Mouse (Mus musculus): Measurements from ENCODE around the gene Sez6l. TPM values are rescaled to one million over a fixed set of nuclear protein-coding genes. Genes with fewer than 3 reads are reported as not detected.

Sez6l gene
- polyA plus RNA-seq, 1 experiment from 2014 or later, result 0.97 TPM

- Histone ChIP-seq H3K4me1 (peaks cover 10% of the 10 kb centered on the region), H3K27ac (no peak overlapping the region), H3K27me3 (peaks cover 24% of the 10 kb centered on the region), H3K9ac (no peak overlapping the region), H3K9me3 (no peaks in the 10 kb centered on the region), H3K4me2 (no peak overlapping the region), H3K4me3 (no peak overlapping the region), H3K36me3 (no peaks in the 10 kb centered on the region)
- no peak for ATAC-seq (ENCODE audit: insufficient number of reproducible peaks, low FRiP score, low TSS enrichment, low read depth)
- WGBS, result 13% methylated on average over 19 of the region's 19 CpGs
Observed at GRCm38 (mm10) chr5:112411514-112412335, 165.3 kb downstream of the Sez6l start.

GRCm38 (mm10) chr5:112411072-112411471, 165.9 kb downstream of the Sez6l start:
- no peaks in the 10 kb centered on the region for H3K36me3 ChIP-seq
- H3K9me3 ChIP-seq, result no peaks in the 10 kb centered on the region
- H3K4me3 ChIP-seq, result no peak overlapping the region
- H3K9ac ChIP-seq, result no peak overlapping the region
- H3K4me2 ChIP-seq, result no peak overlapping the region
- no peak overlapping the region for H3K27ac ChIP-seq
- peaks cover 24% of the 10 kb centered on the region for H3K27me3 ChIP-seq
- peaks cover 10% of the 10 kb centered on the region for H3K4me1 ChIP-seq
- 41% methylated on average over 11 of the region's 11 CpGs for WGBS
- ATAC-seq (ENCODE audit: insufficient number of reproducible peaks, low FRiP score, low TSS enrichment, low read depth), result no peak

- H3K4me3 ChIP-seq, result no peak overlapping the region
- no peak for ATAC-seq (ENCODE audit: insufficient number of reproducible peaks, low FRiP score, low TSS enrichment, low read depth)
- no peaks in the 10 kb centered on the region for H3K36me3 ChIP-seq
- no peak overlapping the region for H3K4me2 ChIP-seq
- H3K4me1 ChIP-seq, result peaks cover 10% of the 10 kb centered on the region
- no peak overlapping the region for H3K9ac ChIP-seq
- H3K27ac ChIP-seq, result no peak overlapping the region
- WGBS, result 56% methylated on average over 5 of the region's 5 CpGs
- no peaks in the 10 kb centered on the region for H3K9me3 ChIP-seq
- peaks cover 24% of the 10 kb centered on the region for H3K27me3 ChIP-seq
Observed at GRCm38 (mm10) chr5:112409274-112409673, 167.7 kb downstream of the Sez6l start.

- H3K4me1 ChIP-seq, result peaks cover 1% of the 10 kb centered on the region; the same call in 1 of the 2 replicates
- H3K27me3 ChIP-seq, result peaks cover 8% of the 10 kb centered on the region; the same call in 1 of the 2 replicates
- ATAC-seq (ENCODE audit: insufficient number of reproducible peaks, low FRiP score, low TSS enrichment, low read depth), result no peak
- H3K9me3 ChIP-seq, result no peaks in the 10 kb centered on the region
- H3K4me3 ChIP-seq, result no peak overlapping the region
- H3K4me2 ChIP-seq, result no peak overlapping the region
- no peak overlapping the region for H3K9ac ChIP-seq
- no peak overlapping the region for H3K27ac ChIP-seq
- 54% methylated on average over 3 of the region's 3 CpGs for WGBS
- no peaks in the 10 kb centered on the region for H3K36me3 ChIP-seq
Observed at GRCm38 (mm10) chr5:112406017-112406416, 171.0 kb downstream of the Sez6l start.

GRCm38 (mm10) chr5:112402437-112402836, 174.5 kb downstream of the Sez6l start:
- Histone ChIP-seq H3K9me3 (no peaks in the 10 kb centered on the region), H3K9ac (no peak overlapping the region), H3K27ac (no peak overlapping the region), H3K4me2 (no peak overlapping the region), H3K36me3 (no peaks in the 10 kb centered on the region), H3K27me3 (no peaks in the 10 kb centered on the region), H3K4me3 (no peak overlapping the region), H3K4me1 (no peaks in the 10 kb centered on the region)
- ATAC-seq (ENCODE audit: insufficient number of reproducible peaks, low FRiP score, low TSS enrichment, low read depth), result no peak
- 60% methylated on average over 3 of the region's 3 CpGs for WGBS

- 60% methylated on average over 10 of the region's 10 CpGs for WGBS
Observed at GRCm38 (mm10) chr5:112399284-112399683, 177.7 kb downstream of the Sez6l start.

GRCm38 (mm10) chr5:112396066-112396465, 180.9 kb downstream of the Sez6l start:
- Histone ChIP-seq H3K27me3 (peaks cover 23% of the 10 kb centered on the region), H3K4me2 (no peak overlapping the region), H3K9me3 (no peaks in the 10 kb centered on the region), H3K4me3 (no peak overlapping the region), H3K4me1 (peaks cover 18% of the 10 kb centered on the region), H3K9ac (no peak overlapping the region), H3K36me3 (peaks cover 2% of the 10 kb centered on the region), H3K27ac (0 out of 2 replicates have a peak overlapping the region, but pooled peaks have one; percentile 34)
- 41% methylated on average over 18 of the region's 18 CpGs for WGBS
- no peak for ATAC-seq (ENCODE audit: insufficient number of reproducible peaks, low FRiP score, low TSS enrichment, low read depth)

More at GRCm38 (mm10) chr5:112399284-112399683, 177.7 kb downstream of the Sez6l start:
- no peak overlapping the region for H3K9ac ChIP-seq
- no peaks in the 10 kb centered on the region; the same call in 1 of the 2 replicates for H3K27me3 ChIP-seq
- H3K9me3 ChIP-seq, result no peaks in the 10 kb centered on the region
- no peaks in the 10 kb centered on the region for H3K36me3 ChIP-seq
- no peak overlapping the region for H3K4me2 ChIP-seq
- no peak for ATAC-seq (ENCODE audit: insufficient number of reproducible peaks, low FRiP score, low TSS enrichment, low read depth)
- H3K4me1 ChIP-seq, result peaks cover 8% of the 10 kb centered on the region
- no peak overlapping the region for H3K4me3 ChIP-seq
- no peak overlapping the region for H3K27ac ChIP-seq

GRCm38 (mm10) chr5:112394779-112395443, 182.1 kb downstream of the Sez6l start, which contains the start of gene Asphd2:
Gene Asphd2, minus strand, starts transcription at chr5:112394866.
- WGBS, result under 1% methylated on average over 58 of the region's 67 CpGs
- peaks cover 23% of the 10 kb centered on the region for H3K27me3 ChIP-seq

GRCm38 (mm10) chr5:112394415-112394763, 182.6 kb downstream of the Sez6l start:
- peak overlapping the region; percentile 51 for H3K9ac ChIP-seq
- H3K27ac ChIP-seq, result 0 out of 2 replicates have a peak overlapping the region, but pooled peaks have one; percentile 75
- H3K4me3 ChIP-seq, result peak overlapping the region; percentile 64
- ATAC-seq (ENCODE audit: insufficient number of reproducible peaks, low FRiP score, low TSS enrichment, low read depth), result peak; percentile 41; the same call in 1 of the 2 replicates
- peaks cover 18% of the 10 kb centered on the region for H3K4me1 ChIP-seq
- H3K4me2 ChIP-seq, result peak overlapping the region; percentile 80
- 1% methylated on average over 20 of the region's 28 CpGs for WGBS
- peaks cover 23% of the 10 kb centered on the region for H3K27me3 ChIP-seq
- peaks cover 7% of the 10 kb centered on the region for H3K36me3 ChIP-seq
- no peaks in the 10 kb centered on the region for H3K9me3 ChIP-seq

More at GRCm38 (mm10) chr5:112394779-112395443, 182.1 kb downstream of the Sez6l start, which contains the start of gene Asphd2:
- Histone ChIP-seq H3K9me3 (no peaks in the 10 kb centered on the region), H3K4me3 (peak within 1 kb of the TSS; percentile 64), H3K9ac (peak within 1 kb of the TSS; percentile 51), H3K27ac (peak within 1 kb of the TSS; percentile 75), H3K4me1 (peaks cover 18% of the 10 kb centered on the region), H3K4me2 (peak within 1 kb of the TSS; percentile 80), H3K36me3 (peaks cover 7% of the 10 kb centered on the region)
- ATAC-seq (ENCODE audit: insufficient number of reproducible peaks, low FRiP score, low TSS enrichment, low read depth), result peak; percentile 80

- peaks cover 7% of the 10 kb centered on the region for H3K36me3 ChIP-seq
- peak overlapping the region; percentile 51; the same call in 1 of the 2 replicates for H3K9ac ChIP-seq
- no peak for ATAC-seq (ENCODE audit: insufficient number of reproducible peaks, low FRiP score, low TSS enrichment, low read depth)
- no peaks in the 10 kb centered on the region for H3K9me3 ChIP-seq
- H3K4me2 ChIP-seq, result peak overlapping the region; percentile 80
- H3K27ac ChIP-seq, result no peak overlapping the region
- H3K27me3 ChIP-seq, result peaks cover 23% of the 10 kb centered on the region
- H3K4me1 ChIP-seq, result peaks cover 18% of the 10 kb centered on the region
- peak overlapping the region; percentile 64 for H3K4me3 ChIP-seq
- WGBS, result 14% methylated on average over 18 of the region's 18 CpGs
Observed at GRCm38 (mm10) chr5:112393741-112394414, 183.1 kb downstream of the Sez6l start.

GRCm38 (mm10) chr5:112391676-112392323, 185.2 kb downstream of the Sez6l start:
- Histone ChIP-seq H3K27me3 (peaks cover 23% of the 10 kb centered on the region), H3K9ac (no peak overlapping the region), H3K4me2 (no peak overlapping the region), H3K9me3 (no peaks in the 10 kb centered on the region), H3K36me3 (peaks cover 7% of the 10 kb centered on the region), H3K4me1 (peaks cover 21% of the 10 kb centered on the region), H3K4me3 (no peak overlapping the region), H3K27ac (no peak overlapping the region)
- ATAC-seq (ENCODE audit: insufficient number of reproducible peaks, low FRiP score, low TSS enrichment, low read depth), result no peak
- 63% methylated on average over 27 of the region's 27 CpGs for WGBS

Data from limb, embryonic 15.5 days (tissue).